Mouse (Mus musculus) common myeloid progenitor, adult 5-6 weeks (primary cell): ENCODE data around the gene Atp2a3. TPM values are rescaled to one million over a fixed set of nuclear protein-coding genes. Genes with fewer than 3 reads are reported as not detected.

ENCODE experiments used
- ATAC-seq: replicated peaks from 2 replicates; pipeline ENCODE4 v1.8.0; 2016; ENCODE audit warnings: low read depth, mild to moderate bottlenecking, moderate TSS enrichment, inconsistent platforms; ENCODE audit not compliant: poor library complexity, severe bottlenecking
- total RNA-seq: library from RNA; stranded (forward); fragments of 200-1000, 187-1606 nt; gene quantifications from 2 replicates; pipeline ENCODE4 v1.2.3, GENCODE M21; 2017

The Atp2a3 gene
- total RNA-seq, 1 experiment from 2014 or later = 60.0 TPM

- peak; percentile 92 for ATAC-seq
These were observed 63.4 kb downstream of the Atp2a3 start for GRCm38 (mm10) chr11:73024236-73024904.

DNA sequence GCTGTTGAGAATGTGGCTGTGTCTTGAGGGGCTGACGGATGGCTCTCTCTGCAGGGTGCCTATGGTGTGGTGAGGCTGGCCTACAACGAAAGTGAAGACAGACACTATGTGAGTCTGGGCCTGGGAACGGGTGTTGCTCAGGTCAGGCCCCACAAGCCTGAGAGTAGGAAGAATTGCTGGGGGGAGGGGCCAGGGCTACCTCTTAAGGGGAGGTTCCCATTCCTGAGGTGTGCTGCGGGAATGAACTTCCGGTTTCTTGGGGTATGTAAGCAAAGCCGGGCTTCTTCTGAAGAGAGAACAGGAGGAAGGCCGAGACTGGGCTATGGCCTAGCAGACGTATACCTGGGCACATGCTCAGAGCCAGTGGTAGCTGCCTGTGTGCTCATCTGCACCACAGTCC is 66.0 kb downstream of the Atp2a3 start:
- ATAC-seq = no peak

DNA sequence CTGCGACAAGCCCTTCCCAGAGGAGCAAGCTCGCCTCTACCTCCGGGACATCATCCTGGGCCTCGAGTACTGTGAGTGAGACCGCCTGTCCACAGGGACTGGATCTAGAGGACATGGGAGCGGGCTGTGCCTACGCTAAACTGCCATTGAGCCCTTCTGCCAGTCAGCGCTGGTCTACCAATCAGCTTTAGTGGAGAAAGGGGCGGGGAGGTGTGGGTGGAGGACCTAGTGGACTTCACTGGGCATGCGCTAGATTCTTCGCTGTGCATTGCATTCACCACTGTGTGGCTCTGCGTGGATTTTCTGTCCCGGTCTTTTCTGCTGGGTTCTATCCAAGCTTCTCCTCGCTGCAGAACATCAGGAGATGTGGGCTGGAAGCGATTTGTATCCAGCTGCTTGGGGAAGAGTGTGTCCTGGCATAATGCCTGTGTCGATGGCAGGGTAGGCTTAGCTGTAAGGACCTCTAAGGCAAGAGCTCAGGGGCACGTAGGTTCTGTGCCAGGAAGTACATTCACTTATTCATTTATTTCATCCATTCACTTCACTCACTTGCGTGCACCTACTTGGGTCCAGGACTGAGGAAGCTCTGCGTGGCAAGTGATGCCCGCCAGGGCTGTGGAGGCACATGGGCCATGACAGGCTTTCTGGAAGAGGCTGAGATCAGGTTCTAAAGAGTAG is 70.0 kb downstream of the Atp2a3 start:
- ATAC-seq = peak; percentile 99

GRCm38 (mm10) chr11:73031536-73031935 is 70.6 kb downstream of the Atp2a3 start:
- no peak for ATAC-seq

GRCm38 (mm10) chr11:73036077-73036476 is 75.1 kb downstream of the Atp2a3 start:
- ATAC-seq = no peak

GRCm38 (mm10) chr11:73036889-73037288 is 75.9 kb downstream of the Atp2a3 start:
- ATAC-seq = no peak

DNA sequence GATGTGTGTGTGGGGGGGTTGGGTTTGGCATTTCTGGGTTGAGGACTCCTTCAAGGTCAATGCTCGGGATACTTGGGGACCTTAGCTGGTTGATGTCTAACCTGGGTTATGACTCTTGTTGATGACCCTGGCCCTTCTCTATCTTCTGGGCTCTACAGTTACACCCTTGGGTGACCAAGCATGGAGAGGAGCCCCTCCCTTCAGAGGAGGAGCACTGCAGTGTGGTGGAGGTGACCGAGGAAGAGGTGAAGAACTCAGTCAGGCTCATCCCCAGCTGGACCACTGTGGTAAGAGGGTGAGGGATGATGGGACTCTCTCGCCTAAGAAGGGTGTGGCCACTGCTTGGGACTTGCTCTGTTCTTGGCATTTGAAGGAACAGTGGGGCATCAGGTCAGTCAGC is 76.7 kb downstream of the Atp2a3 start:
- no peak for ATAC-seq

- ATAC-seq = peak; percentile 95
These were observed 78.3 kb downstream of the Atp2a3 start for GRCm38 (mm10) chr11:73039102-73039799.

Other genes starting within 250 kb of the Atp2a3 start
- 4.4 and 8.4 TPM in 2 replicates for gene Cyb5d2, start 165.0 kb upstream of the Atp2a3 start, total RNA-seq
- 23.3 and 32.4 TPM in 2 replicates for gene Zzef1, start 164.9 kb upstream of the Atp2a3 start, total RNA-seq
- gene P2rx1, start 37.9 kb downstream of the Atp2a3 start, total RNA-seq = 9.4 and 14.6 TPM in 2 replicates
- gene Camkk1, start 57.8 kb downstream of the Atp2a3 start, total RNA-seq = 1.6 and 1.8 TPM in 2 replicates
- gene Ncbp3, start 86.6 kb downstream of the Atp2a3 start, total RNA-seq = 12.4 and 15.4 TPM in 2 replicates
- gene Itgae, start 129.4 kb downstream of the Atp2a3 start, total RNA-seq = 0.05 TPM in 1 of 2 replicates, not detected in the other
- gene Haspin, start 177.1 kb downstream of the Atp2a3 start, total RNA-seq = 18.6 and 22.8 TPM in 2 replicates
- gene P2rx5, start 199.3 kb downstream of the Atp2a3 start, total RNA-seq = not detected in 2 replicates
- 46.6 and 48.2 TPM in 2 replicates for gene Emc6, start 215.9 kb downstream of the Atp2a3 start, total RNA-seq
- gene Tax1bp3, start 215.9 kb downstream of the Atp2a3 start, total RNA-seq = 7.7 and 11.4 TPM in 2 replicates
- 6.0 and 8.8 TPM in 2 replicates for gene Ctns, start 237.9 kb downstream of the Atp2a3 start, total RNA-seq
- gene Shpk, start 238.3 kb downstream of the Atp2a3 start, total RNA-seq = 1.4 and 3.2 TPM in 2 replicates